Mouse (Mus musculus) lung, postnatal 0 days (tissue): ENCODE results near the gene Zfp37. TPM values are rescaled to one million over a fixed set of nuclear protein-coding genes. Genes with fewer than 3 reads are reported as not detected.

Experiments used
- ATAC-seq: fragments of 200-750 bp; cut with Nextera tagmentation; 2 replicates; pipeline ENCODE4 v1.8.0; 2017; ENCODE audit warnings: moderate library complexity
- DNase-seq: peaks from one replicate; pipeline ENCODE4 v3.0.0-alpha.2; 2016; ENCODE audit warnings: low spot score
- H3K27ac ChIP-seq: fragments of 300-500 bp; sonication (generic); 2 replicates; pipeline ENCODE4 v1.5.1; 2014; ENCODE audit warnings: antibody characterized with exemption, mild to moderate bottlenecking, low read length, mixed read lengths
- H3K27me3 ChIP-seq: fragments of 300-500 bp; sonication (generic); replicated peaks from 2 replicates; pipeline ENCODE4 v1.6.1; 2014; ENCODE audit warnings: low read length, mixed read lengths; ENCODE audit not compliant: insufficient read depth
- H3K36me3 ChIP-seq: fragments of 300-500 bp; sonication (generic); 2 replicates; pipeline ENCODE4 v1.6.1; 2014; ENCODE audit warnings: low read length, mixed read lengths; ENCODE audit not compliant: insufficient read depth
- H3K4me1 ChIP-seq: fragments of 300-500 bp; sonication (generic); 2 replicates; pipeline ENCODE4 v1.6.1; 2014; ENCODE audit warnings: antibody characterized with exemption, low read depth, low read length, mixed read lengths; ENCODE audit not compliant: insufficient read depth
- H3K4me2 ChIP-seq: fragments of 300-500 bp; sonication (generic); replicated peaks from 2 replicates; pipeline ENCODE4 v1.6.1; 2014; ENCODE audit warnings: low read depth, mild to moderate bottlenecking, low read length, moderate library complexity, mixed read lengths
- H3K4me3 ChIP-seq: fragments of 300-500 bp; sonication (generic); 2 replicates; pipeline ENCODE4 v1.5.1; 2014; ENCODE audit warnings: low read depth, low read length
- H3K9ac ChIP-seq: fragments of 300-500 bp; sonication (generic); replicated peaks from 2 replicates; pipeline ENCODE4 v1.6.1; 2014; ENCODE audit warnings: low read depth, mild to moderate bottlenecking
- H3K9me3 ChIP-seq: fragments of 300-500 bp; sonication (generic); 2 replicates; pipeline ENCODE4 v1.6.1; 2016; ENCODE audit warnings: low read length, mixed read lengths
- CTCF ChIP-seq: IDR thresholded peaks from 2 replicates; pipeline ENCODE4 v1.5.1; 2016; ENCODE audit warnings: antibody characterized with exemption, mild to moderate bottlenecking
- EP300 ChIP-seq: IDR thresholded peaks from 2 replicates; pipeline ENCODE4 v1.6.1; 2016; ENCODE audit warnings: antibody characterized with exemption, mild to moderate bottlenecking, control low read depth
- WGBS: fragments of 180-500 bp; shearing (Covaris S2); extraction: QIAGEN DNeasy Blood & Tissue Kit; methylation state at CpG from one replicate; pipeline ENCODE4 v1.1.7; 2014; 5-methylcytosine and 5-hydroxymethylcytosine counted together
- polyA plus RNA-seq: library from polyadenylated mRNA; unstranded; fragments of >200 nt; fragmentation: Nextera tagmentation; extraction: Ambion mirVana; gene quantifications from 2 replicates; pipeline ENCODE4 v1.2.1, GENCODE M21; 2015

Gene Zfp37
- polyA plus RNA-seq: 3.4 and 3.5 TPM in 2 replicates

DNA sequence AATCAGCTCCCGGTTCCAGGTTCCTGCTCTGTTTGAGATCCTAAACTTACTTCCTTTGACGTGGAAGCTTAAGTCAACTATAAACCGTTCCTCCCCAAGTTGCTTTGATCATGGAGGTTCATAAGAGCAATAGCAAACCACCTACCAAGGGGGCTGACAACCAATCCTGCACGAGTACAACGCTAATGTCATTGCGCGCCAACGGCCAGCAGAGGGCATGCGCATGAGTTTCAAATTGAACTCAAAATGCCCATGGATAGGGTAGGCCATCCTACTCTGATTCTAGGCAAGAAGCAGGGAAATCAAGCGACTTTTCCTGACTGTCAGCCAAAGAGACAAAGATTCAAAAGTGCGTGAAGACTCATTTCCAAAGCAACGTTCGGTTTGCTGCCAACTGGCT is at the start of gene Zfp37:
Zfp37 (minus strand) TSS at position 279 of the 400 bp plus-strand sequence.
- Histone ChIP-seq H3K4me3 (no peak within 1 kb of the TSS), H3K4me1 (no peaks in the 10 kb centered on the region), H3K36me3 (no peaks in the 10 kb centered on the region), H3K27me3 (no peaks in the 10 kb centered on the region), H3K9me3 (no peaks in the 10 kb centered on the region), H3K9ac (no peak within 1 kb of the TSS), H3K4me2 (no peak within 1 kb of the TSS), H3K27ac (no peak within 1 kb of the TSS)
- WGBS: 70% methylated on average over 13 of the region's 13 CpGs
- TF ChIP-seq EP300 (no peak), CTCF (peak; percentile 47)
- ATAC-seq (no peak), DNase-seq (no peak)

- H3K4me2 ChIP-seq: no peak overlapping the region
- no peaks in the 10 kb centered on the region for H3K36me3 ChIP-seq
- H3K9ac ChIP-seq: no peak overlapping the region
- H3K27me3 ChIP-seq: no peaks in the 10 kb centered on the region
- H3K9me3 ChIP-seq: no peaks in the 10 kb centered on the region
- H3K4me3 ChIP-seq: no peak overlapping the region
- no peaks in the 10 kb centered on the region for H3K4me1 ChIP-seq
- 45% methylated on average over 4 of the region's 4 CpGs for WGBS
- ATAC-seq: peak; percentile 53; the same call in 1 of the 2 replicates
- no peak overlapping the region for H3K27ac ChIP-seq
- DNase-seq: peak; percentile 41
- no peak for TF ChIP-seq EP300
- TF ChIP-seq CTCF: peak; percentile 38
These were observed 47.2 kb upstream of the Zfp37 start for GRCm38 (mm10) chr4:62278081-62278480.

DNA sequence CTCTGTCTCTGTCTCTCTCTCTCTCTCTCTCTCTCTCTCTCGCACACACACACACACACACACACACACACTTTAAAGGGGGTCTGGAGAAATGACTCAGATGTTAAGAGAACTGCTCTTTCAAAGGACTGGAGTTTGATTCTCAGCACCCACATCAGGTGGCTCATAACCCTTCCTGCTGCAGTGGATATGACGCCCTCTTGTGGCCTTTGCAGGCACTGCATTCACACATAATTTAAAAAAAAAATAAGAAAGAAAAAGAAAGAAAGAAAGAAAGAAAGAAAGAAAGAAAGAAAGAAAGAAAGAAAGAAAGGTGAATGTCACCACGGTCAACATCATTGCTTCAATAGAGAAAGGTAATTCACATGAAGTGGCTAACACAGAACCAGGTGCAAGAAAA is 46.4 kb upstream of the Zfp37 start:
- no peaks in the 10 kb centered on the region for H3K27me3 ChIP-seq
- no peak for DNase-seq
- no peak for ATAC-seq
- TF ChIP-seq CTCF: peak; percentile 25; the same call in 1 of the 2 replicates
- no peak for TF ChIP-seq EP300
- H3K4me2 ChIP-seq: no peak overlapping the region
- H3K36me3 ChIP-seq: no peaks in the 10 kb centered on the region
- 65% methylated on average over 3 of the region's 3 CpGs for WGBS
- H3K4me1 ChIP-seq: no peaks in the 10 kb centered on the region
- H3K4me3 ChIP-seq: no peak overlapping the region
- no peak overlapping the region for H3K27ac ChIP-seq
- H3K9me3 ChIP-seq: no peaks in the 10 kb centered on the region
- H3K9ac ChIP-seq: no peak overlapping the region

- Histone ChIP-seq H3K36me3 (no peaks in the 10 kb centered on the region), H3K9me3 (no peaks in the 10 kb centered on the region), H3K4me1 (no peaks in the 10 kb centered on the region), H3K27ac (no peak overlapping the region), H3K4me2 (no peak overlapping the region), H3K9ac (no peak overlapping the region), H3K4me3 (no peak overlapping the region), H3K27me3 (no peaks in the 10 kb centered on the region)
- DNase-seq (peak; percentile 28), ATAC-seq (peak; percentile 23; the same call in 1 of the 2 replicates)
- TF ChIP-seq EP300: no peak
- TF ChIP-seq CTCF: no peak
- 52% methylated on average over 10 of the region's 10 CpGs for WGBS
These were observed 45.8 kb upstream of the Zfp37 start for GRCm38 (mm10) chr4:62276642-62277041.

DNA sequence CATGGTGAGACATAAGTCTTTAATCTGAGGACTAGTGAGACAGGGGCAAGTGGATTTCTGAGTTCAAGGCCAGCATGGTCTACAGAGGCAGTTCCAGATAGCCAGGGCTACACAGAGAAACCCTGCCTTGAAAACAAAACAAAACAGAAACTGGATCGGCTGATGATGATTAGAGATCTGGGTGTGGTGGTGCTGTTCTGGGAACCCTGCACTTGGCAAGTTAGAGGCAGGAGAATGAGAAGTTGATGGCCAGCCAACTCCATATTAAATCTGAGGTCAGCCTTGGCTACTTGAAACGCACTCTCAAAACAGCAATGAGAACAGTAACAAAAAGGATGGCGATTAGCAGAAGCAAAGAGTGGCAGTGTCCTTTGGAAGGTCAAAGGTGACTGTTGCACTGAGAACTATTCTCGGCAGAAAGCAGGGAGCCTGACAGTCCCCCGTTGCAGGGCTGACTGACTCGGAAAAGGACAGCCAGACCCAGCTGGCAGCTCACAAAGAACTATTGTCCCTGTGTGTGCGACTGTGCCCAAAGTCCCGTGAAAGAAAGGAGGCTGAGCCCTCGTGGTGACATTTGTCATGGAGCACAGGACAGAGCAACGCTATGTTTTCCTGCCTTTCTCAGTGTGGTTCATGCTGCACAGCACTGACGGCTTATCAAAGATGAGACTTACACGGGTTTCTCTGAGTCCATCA is 44.1 kb upstream of the Zfp37 start:
- no peak overlapping the region for H3K27ac ChIP-seq
- no peak overlapping the region for H3K4me3 ChIP-seq
- TF ChIP-seq EP300 (no peak), CTCF (no peak)
- H3K4me1 ChIP-seq: no peaks in the 10 kb centered on the region
- no peaks in the 10 kb centered on the region for H3K9me3 ChIP-seq
- ATAC-seq: peak; percentile 16; the same call in 1 of the 2 replicates
- 33% methylated on average over 12 of the region's 12 CpGs for WGBS
- DNase-seq: peak; percentile 15
- no peak overlapping the region for H3K9ac ChIP-seq
- no peak overlapping the region for H3K4me2 ChIP-seq
- no peaks in the 10 kb centered on the region for H3K27me3 ChIP-seq
- H3K36me3 ChIP-seq: no peaks in the 10 kb centered on the region

- no peak for TF ChIP-seq CTCF
- TF ChIP-seq EP300: no peak
- H3K27ac ChIP-seq: no peak overlapping the region
- H3K4me2 ChIP-seq: no peak overlapping the region
- no peak for DNase-seq
- no peak overlapping the region for H3K4me3 ChIP-seq
- no peaks in the 10 kb centered on the region for H3K4me1 ChIP-seq
- H3K9ac ChIP-seq: no peak overlapping the region
- H3K27me3 ChIP-seq: no peaks in the 10 kb centered on the region
- H3K36me3 ChIP-seq: no peaks in the 10 kb centered on the region
- 88% methylated on average over 10 of the region's 10 CpGs for WGBS
- no peaks in the 10 kb centered on the region for H3K9me3 ChIP-seq
- no peak for ATAC-seq
These were observed 43.1 kb upstream of the Zfp37 start for GRCm38 (mm10) chr4:62273916-62274315.
